Mouse (Mus musculus) myocyte (in vitro differentiated cells): ENCODE measurements around the gene Gm20425. TPM values are rescaled to one million over a fixed set of nuclear protein-coding genes. Genes with fewer than 3 reads are reported as not detected.

Experiments used
- H3K27me3 ChIP-seq: one replicate; pipeline ENCODE4 v1.6.1; 2011; ENCODE audit not compliant: control insufficient read depth, insufficient read depth, insufficient read length
- H3K36me3 ChIP-seq: one replicate; pipeline ENCODE4 v1.6.1; 2011; ENCODE audit not compliant: control insufficient read depth, insufficient read depth
- H3K4me2 ChIP-seq: one replicate; pipeline ENCODE4 v1.6.1; 2011; ENCODE audit warnings: low read depth, control low read depth
- H3K4me3 ChIP-seq: one replicate; pipeline ENCODE4 v1.5.1; 2011; ENCODE audit warnings: mild to moderate bottlenecking, control low read depth, moderate library complexity
- H3K79me2 ChIP-seq: one replicate; pipeline ENCODE4 v1.6.1; 2011; ENCODE audit not compliant: control insufficient read depth, insufficient read depth
- H3ac ChIP-seq: one replicate; pipeline ENCODE4 v1.6.1; 2011; ENCODE audit not compliant: control insufficient read depth, insufficient read length
- CEBPB ChIP-seq: IDR thresholded peaks from 2 replicates; pipeline ENCODE4 v1.6.1; 2011; ENCODE audit warnings: mild to moderate bottlenecking, moderate library complexity; ENCODE audit not compliant: poor library complexity, insufficient read depth, severe bottlenecking
- E2F4 ChIP-seq: IDR thresholded peaks from one replicate; pipeline ENCODE4 v1.6.1; 2011; ENCODE audit warnings: mild to moderate bottlenecking, control low read depth, moderate library complexity; ENCODE audit not compliant: insufficient read depth
- MAX ChIP-seq: IDR thresholded peaks from one replicate; pipeline ENCODE4 v1.6.1; 2011; ENCODE audit warnings: low read depth, mild to moderate bottlenecking, control low read depth
- MYOD1 ChIP-seq, 3 experiments: IDR thresholded peaks; one replicate each; pipeline ENCODE4 v1.6.1; 2011; ENCODE audit warnings: control low read depth in 2 of 3, low read depth in 2 of 3, mild to moderate bottlenecking in 2 of 3, moderate library complexity in 1 of 3; ENCODE audit not compliant: insufficient read length in 2 of 3, control insufficient read depth in 1 of 3
- MYOG ChIP-seq, 3 experiments: IDR thresholded peaks; one replicate each; pipeline ENCODE4 v1.6.1; 2011; ENCODE audit warnings: control low read depth in 2 of 3, low read depth in 2 of 3, mild to moderate bottlenecking in 2 of 3; ENCODE audit not compliant: insufficient read length in 2 of 3, control insufficient read depth in 1 of 3, insufficient read depth in 1 of 3
- POLR2A ChIP-seq: IDR thresholded peaks from one replicate; pipeline ENCODE4 v1.6.1; 2011; ENCODE audit warnings: low read depth, mild to moderate bottlenecking, control low read depth, moderate library complexity; ENCODE audit not compliant: insufficient read length
- POLR2AphosphoS2 ChIP-seq: IDR thresholded peaks from one replicate; pipeline ENCODE4 v1.6.1; 2011; ENCODE audit warnings: low read depth, control low read depth; ENCODE audit not compliant: insufficient read length
- REST ChIP-seq: IDR thresholded peaks from one replicate; pipeline ENCODE4 v1.6.1; 2011; ENCODE audit warnings: mild to moderate bottlenecking, control low read depth, moderate library complexity; ENCODE audit not compliant: insufficient read depth, insufficient read length
- SRF ChIP-seq: IDR thresholded peaks from one replicate; pipeline ENCODE4 v1.6.1; 2011; ENCODE audit warnings: low read depth; ENCODE audit not compliant: control insufficient read depth, insufficient read length
- TCF12 ChIP-seq: IDR thresholded peaks from one replicate; pipeline ENCODE4 v1.6.1; 2011; ENCODE audit warnings: mild to moderate bottlenecking, control low read depth; ENCODE audit not compliant: poor library complexity, insufficient read depth, severe bottlenecking
- TCF3 ChIP-seq: IDR thresholded peaks from one replicate; pipeline ENCODE4 v1.6.1; 2011; ENCODE audit warnings: low read depth, control low read depth; ENCODE audit not compliant: insufficient read length
- USF1 ChIP-seq: IDR thresholded peaks from one replicate; pipeline ENCODE4 v1.6.1; 2011; ENCODE audit warnings: low read depth, mild to moderate bottlenecking, control low read depth, moderate library complexity
- polyA plus RNA-seq: library from polyadenylated mRNA; unstranded; fragments of >200 nt; fragmentation: generic; extraction: Trizol; gene quantifications from one replicate; pipeline ENCODE4 v1.2.1, GENCODE M21; 2012; ENCODE audit warnings: missing spikeins

Gene Gm20425
- polyA plus RNA-seq, 1 experiment, result not detected

GRCm38 (mm10) chr9:103146257-103146656 lies 83.8 kb downstream of the Gm20425 start:
- no peaks in the 10 kb centered on the region for H3K27me3 ChIP-seq
- TF ChIP-seq USF1, result no peak
- no peak for TF ChIP-seq REST
- no peak for TF ChIP-seq TCF12
- no peak for TF ChIP-seq TCF3
- TF ChIP-seq MYOD1 (IDR thresholded peaks at IDR 0.05; ENCODE audit: control insufficient read depth in 1 of 3, insufficient read length in 2 of 3, low read depth in 2 of 3), result no peak
- TF ChIP-seq MAX, result no peak
- TF ChIP-seq CEBPB, result no peak
- no peak for TF ChIP-seq POLR2AphosphoS2
- TF ChIP-seq MYOG (IDR thresholded peaks at IDR 0.05; ENCODE audit: control insufficient read depth in 1 of 3, insufficient read depth in 1 of 3, insufficient read length in 2 of 3, low read depth in 2 of 3), result no peak
- no peak for TF ChIP-seq E2F4
- TF ChIP-seq SRF, result no peak
- no peak for TF ChIP-seq POLR2A
- H3ac ChIP-seq, result no peak overlapping the region
- no peaks in the 10 kb centered on the region for H3K79me2 ChIP-seq
- no peak overlapping the region for H3K4me2 ChIP-seq
- no peaks in the 10 kb centered on the region for H3K36me3 ChIP-seq
- no peak overlapping the region for H3K4me3 ChIP-seq

- H3K79me2 ChIP-seq, result no peaks in the 10 kb centered on the region
- H3K4me3 ChIP-seq, result no peak overlapping the region
- no peak overlapping the region for H3ac ChIP-seq
- no peaks in the 10 kb centered on the region for H3K36me3 ChIP-seq
- H3K27me3 ChIP-seq, result no peaks in the 10 kb centered on the region
- no peak overlapping the region for H3K4me2 ChIP-seq
- TF ChIP-seq CEBPB (no peak), POLR2AphosphoS2 (no peak), POLR2A (no peak), E2F4 (no peak), MYOD1 (IDR thresholded peaks at IDR 0.05; ENCODE audit: control insufficient read depth in 1 of 3, insufficient read length in 2 of 3, low read depth in 2 of 3) (no peak), MAX (no peak), TCF12 (no peak), SRF (no peak), MYOG (IDR thresholded peaks at IDR 0.05; ENCODE audit: control insufficient read depth in 1 of 3, insufficient read depth in 1 of 3, insufficient read length in 2 of 3, low read depth in 2 of 3) (no peak), TCF3 (no peak), REST (no peak), USF1 (no peak)
Measured at GRCm38 (mm10) chr9:103145351-103145750, 84.8 kb downstream of the Gm20425 start.

GRCm38 (mm10) chr9:103143881-103144280 lies 86.2 kb downstream of the Gm20425 start:
- TF ChIP-seq TCF12, result no peak
- TF ChIP-seq E2F4, result no peak
- no peak for TF ChIP-seq MYOG (IDR thresholded peaks at IDR 0.05; ENCODE audit: control insufficient read depth in 1 of 3, insufficient read depth in 1 of 3, insufficient read length in 2 of 3, low read depth in 2 of 3)
- TF ChIP-seq REST, result no peak
- no peak for TF ChIP-seq USF1
- TF ChIP-seq POLR2AphosphoS2, result no peak
- no peak for TF ChIP-seq MYOD1 (IDR thresholded peaks at IDR 0.05; ENCODE audit: control insufficient read depth in 1 of 3, insufficient read length in 2 of 3, low read depth in 2 of 3)
- TF ChIP-seq MAX, result no peak
- TF ChIP-seq CEBPB, result no peak
- TF ChIP-seq TCF3, result no peak
- TF ChIP-seq POLR2A, result no peak
- no peak overlapping the region for H3K4me3 ChIP-seq
- no peaks in the 10 kb centered on the region for H3K27me3 ChIP-seq
- H3K36me3 ChIP-seq, result no peaks in the 10 kb centered on the region
- no peak overlapping the region for H3K4me2 ChIP-seq
- no peak overlapping the region for H3ac ChIP-seq
- H3K79me2 ChIP-seq, result no peaks in the 10 kb centered on the region

- Histone ChIP-seq H3K4me3 (no peak overlapping the region), H3K79me2 (no peaks in the 10 kb centered on the region), H3K36me3 (no peaks in the 10 kb centered on the region), H3K27me3 (no peaks in the 10 kb centered on the region), H3K4me2 (no peak overlapping the region), H3ac (no peak overlapping the region)
- TF ChIP-seq MYOD1 (IDR thresholded peaks at IDR 0.05; ENCODE audit: control insufficient read depth in 1 of 3, insufficient read length in 2 of 3, low read depth in 2 of 3) (no peak), E2F4 (no peak), MAX (no peak), TCF3 (no peak)
Measured at GRCm38 (mm10) chr9:103141266-103141665, 88.8 kb downstream of the Gm20425 start.

- TF ChIP-seq MAX, result no peak
- no peak for TF ChIP-seq REST
- no peak for TF ChIP-seq E2F4
- TF ChIP-seq POLR2A, result no peak
- TF ChIP-seq CEBPB, result no peak
- TF ChIP-seq TCF12, result no peak
- no peak for TF ChIP-seq MYOD1 (IDR thresholded peaks at IDR 0.05; ENCODE audit: control insufficient read depth in 1 of 3, insufficient read length in 2 of 3, low read depth in 2 of 3)
- no peak for TF ChIP-seq POLR2AphosphoS2
- TF ChIP-seq SRF, result no peak
- no peak for TF ChIP-seq USF1
- TF ChIP-seq TCF3, result no peak
- no peak for TF ChIP-seq MYOG (IDR thresholded peaks at IDR 0.05; ENCODE audit: control insufficient read depth in 1 of 3, insufficient read depth in 1 of 3, insufficient read length in 2 of 3, low read depth in 2 of 3)
- Histone ChIP-seq H3K27me3 (no peaks in the 10 kb centered on the region), H3K79me2 (no peaks in the 10 kb centered on the region), H3K4me2 (no peak overlapping the region), H3K36me3 (no peaks in the 10 kb centered on the region), H3ac (no peak overlapping the region), H3K4me3 (no peak overlapping the region)
Measured at GRCm38 (mm10) chr9:103140384-103140783, 89.7 kb downstream of the Gm20425 start.

Other genes with a start within 250 kb of the Gm20425 start
- gene Slco2a1, start 241.6 kb downstream of the Gm20425 start, polyA plus RNA-seq, result 0.12 TPM
- gene Rab6b, start 118.5 kb downstream of the Gm20425 start, polyA plus RNA-seq, result 2.4 TPM
- 60.2 TPM for gene Srprb, start 28.2 kb downstream of the Gm20425 start, polyA plus RNA-seq
- gene Trf, start 137 bp upstream of the Gm20425 start, polyA plus RNA-seq, result not detected
- gene 1300017J02Rik, start 74.8 kb upstream of the Gm20425 start, polyA plus RNA-seq, result 0.17 TPM
- gene Topbp1, start 74.9 kb upstream of the Gm20425 start, polyA plus RNA-seq, result 8.4 TPM
- 92.9 TPM for gene Cdv3, start 135.5 kb upstream of the Gm20425 start, polyA plus RNA-seq